Mouse (Mus musculus): ENCODE measurements around the gene Spock1.

DNA sequence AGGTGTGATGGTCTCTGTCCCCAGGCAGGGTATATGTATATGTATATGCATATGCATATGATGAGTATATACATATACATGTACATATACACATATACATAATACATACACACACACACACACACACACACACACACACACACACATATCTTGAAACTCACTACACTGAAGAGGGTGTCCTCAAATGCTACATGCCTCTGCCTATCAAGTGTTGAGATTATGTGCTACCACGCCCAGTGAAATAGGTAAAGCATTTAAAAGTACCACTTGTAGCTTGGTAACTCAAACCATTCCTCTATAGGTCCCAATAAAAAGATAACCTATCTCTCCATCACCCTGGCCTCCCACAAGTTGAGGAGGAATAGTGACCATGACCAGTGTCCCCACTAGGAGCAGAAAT, 234.7 kb downstream of the Spock1 start:
- TF ChIP-seq CTCF (IDR thresholded peaks at IDR 0.05; ENCODE audit: borderline replicate concordance, insufficient read depth, low read length) (no peak), POLR2A (IDR thresholded peaks at IDR 0.05; ENCODE audit: low read depth, low read length) (no peak)
